Mouse (Mus musculus) retina, postnatal 1 day (tissue): ENCODE measurements around the gene Dnajc28.
A peak's percentile ranks its signal among the peaks of the same experiment; 100 is the strongest.
"Not testable (repeated sequence)": the region's sequence is repeated elsewhere in the genome, so short reads cannot be mapped to it uniquely, and the experiment has no call there.

Experiments
- DNase-seq: peaks from one replicate; pipeline ENCODE4 v3.0.0-alpha.2; 2012

Gene Dnajc28

DNA sequence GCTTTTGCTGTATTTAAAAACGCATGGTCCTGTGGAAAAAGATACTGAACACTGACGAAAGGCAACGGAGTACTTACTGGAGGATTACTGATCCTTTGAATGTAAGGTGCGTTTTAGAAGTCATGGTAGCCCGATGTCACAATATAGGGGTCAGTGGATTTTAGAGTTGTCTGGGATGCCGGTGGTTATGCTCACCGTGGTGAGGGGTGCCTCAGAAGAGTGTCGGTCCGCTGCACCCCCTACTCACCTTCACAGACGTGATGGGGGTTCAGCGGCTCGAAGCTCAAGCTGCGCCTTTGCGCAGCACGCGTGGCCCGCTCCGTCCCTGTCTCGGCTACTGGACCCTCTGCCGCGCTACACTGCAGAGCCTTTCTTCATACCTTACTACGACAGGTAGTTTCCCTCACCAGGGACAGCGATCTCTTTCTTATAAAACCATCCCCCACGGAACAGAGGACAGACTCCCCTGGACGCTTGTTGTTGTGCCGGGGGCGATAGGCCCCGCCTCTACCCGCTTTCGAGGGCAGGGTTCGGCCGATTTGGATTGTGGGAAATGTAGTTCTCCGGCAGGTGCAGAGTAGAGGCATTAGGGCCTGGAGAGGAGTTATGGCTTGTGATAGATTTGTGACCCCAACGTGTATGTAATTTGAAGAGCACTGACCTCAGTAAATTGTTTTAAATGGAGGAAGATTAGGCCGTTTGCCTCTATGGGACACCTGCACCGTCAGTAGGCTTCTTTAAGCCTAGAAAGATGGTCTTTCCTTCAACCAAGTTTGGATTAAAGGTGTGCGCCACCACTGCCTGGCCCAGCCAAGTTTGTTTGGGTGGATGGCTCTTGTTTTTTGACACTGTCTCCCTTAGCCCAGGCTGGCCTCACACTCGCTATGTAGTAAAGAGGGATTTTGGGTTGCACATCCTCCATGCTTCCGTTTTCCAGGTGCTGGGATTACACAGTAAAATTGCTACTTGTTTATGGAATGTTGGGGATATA lies at the start of gene Dnajc28:
TSS of gene Dnajc28 (minus strand) at position 516 of the 991 bp plus-strand sequence.
- DNase-seq = peak; percentile 89

DNA sequence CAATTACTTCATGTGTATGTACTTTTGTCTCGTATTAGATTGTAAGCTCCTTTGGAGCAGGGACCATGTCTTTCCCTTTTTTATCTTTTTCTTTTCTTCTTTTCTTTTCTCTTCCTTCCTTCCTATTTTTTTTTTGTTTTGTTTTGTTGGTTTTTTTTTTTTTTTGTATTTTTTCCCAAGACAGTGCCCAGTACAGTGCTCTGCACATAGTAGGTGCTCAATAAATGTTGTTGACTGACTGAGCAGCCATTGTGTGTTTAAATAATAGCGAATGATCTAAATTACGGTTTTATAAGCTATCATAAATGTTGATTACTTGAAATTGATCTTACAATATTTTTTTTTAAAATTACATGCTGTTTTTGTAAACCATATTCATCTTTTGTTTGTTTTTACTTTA lies 45.0 kb upstream of the Dnajc28 start:
- DNase-seq = no peak

DNA sequence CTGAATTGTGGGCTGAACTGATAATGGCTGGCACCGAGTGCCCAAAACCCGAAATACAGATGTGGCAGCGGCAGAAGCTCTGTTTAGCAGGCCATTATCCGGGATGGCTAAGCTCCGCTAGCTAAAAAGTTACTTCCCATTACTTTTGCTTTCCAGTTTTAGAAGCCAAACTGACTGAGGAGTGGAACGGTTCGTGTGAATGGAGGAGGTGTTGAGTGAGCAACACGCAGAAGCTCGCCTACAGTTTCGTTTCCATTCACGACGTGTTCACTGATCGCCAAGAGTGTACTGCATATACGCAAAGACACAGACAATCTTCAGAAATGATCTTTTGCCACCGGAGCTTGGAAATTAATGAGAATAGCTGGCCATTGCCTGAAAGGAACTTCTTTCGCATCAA lies 43.5 kb upstream of the Dnajc28 start:
- DNase-seq = no peak

- DNase-seq = no peak
Measured at GRCm38 (mm10) chr16:91661397-91661796, 42.6 kb upstream of the Dnajc28 start.

DNA sequence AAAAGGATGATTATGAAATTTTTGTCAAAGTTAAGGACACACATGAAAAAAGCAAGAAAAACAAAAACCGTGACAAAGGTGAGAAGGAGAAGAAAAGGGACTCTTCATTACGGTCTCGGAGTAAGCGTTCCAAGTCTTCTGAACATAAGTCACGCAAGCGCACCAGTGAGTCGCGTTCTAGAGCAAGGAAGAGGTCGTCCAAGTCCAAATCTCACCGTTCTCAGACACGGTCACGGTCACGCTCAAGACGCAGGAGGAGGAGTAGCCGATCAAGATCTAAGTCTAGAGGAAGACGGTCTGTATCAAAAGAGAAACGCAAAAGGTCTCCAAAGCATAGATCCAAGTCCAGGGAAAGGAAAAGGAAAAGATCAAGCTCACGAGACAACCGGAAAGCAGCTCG lies 41.0 kb upstream of the Dnajc28 start:
- DNase-seq = no peak

DNA sequence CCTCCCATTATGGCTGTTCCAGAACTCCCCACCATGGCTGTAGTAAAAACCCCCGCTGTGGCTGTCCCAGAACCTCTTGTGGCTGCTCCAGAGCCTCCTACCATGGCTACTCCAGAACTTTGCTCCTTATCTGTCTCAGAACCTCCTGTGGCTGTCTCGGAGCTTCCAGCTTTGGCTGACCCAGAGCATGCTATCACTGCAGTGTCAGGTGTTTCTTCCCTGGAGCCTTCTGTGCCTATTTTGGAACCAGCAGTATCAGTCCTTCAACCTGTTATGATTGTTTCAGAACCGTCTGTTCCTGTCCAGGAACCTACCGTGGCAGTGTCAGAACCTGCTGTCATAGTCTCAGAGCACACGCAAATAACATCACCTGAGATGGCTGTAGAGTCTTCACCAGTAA lies 39.6 kb upstream of the Dnajc28 start:
- no peak for DNase-seq

DNA sequence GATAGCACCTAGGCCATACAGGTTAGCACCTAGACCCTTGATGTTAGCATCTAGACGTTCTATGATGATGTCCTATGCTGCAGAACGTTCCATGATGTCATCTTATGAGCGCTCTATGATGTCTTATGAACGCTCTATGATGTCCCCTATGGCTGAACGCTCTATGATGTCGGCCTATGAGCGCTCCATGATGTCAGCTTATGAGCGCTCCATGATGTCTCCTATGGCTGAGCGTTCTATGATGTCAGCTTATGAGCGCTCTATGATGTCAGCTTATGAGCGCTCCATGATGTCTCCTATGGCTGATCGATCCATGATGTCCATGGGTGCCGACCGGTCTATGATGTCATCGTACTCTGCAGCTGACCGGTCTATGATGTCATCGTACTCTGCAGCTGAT lies 38.5 kb upstream of the Dnajc28 start:
- no peak for DNase-seq

GRCm38 (mm10) chr16:91655285-91655684 lies 36.5 kb upstream of the Dnajc28 start:
- no peak for DNase-seq

GRCm38 (mm10) chr16:91652191-91652590 lies 33.4 kb upstream of the Dnajc28 start:
- no peak for DNase-seq

GRCm38 (mm10) chr16:91649781-91650180 lies 31.0 kb upstream of the Dnajc28 start:
- DNase-seq = no peak

DNA sequence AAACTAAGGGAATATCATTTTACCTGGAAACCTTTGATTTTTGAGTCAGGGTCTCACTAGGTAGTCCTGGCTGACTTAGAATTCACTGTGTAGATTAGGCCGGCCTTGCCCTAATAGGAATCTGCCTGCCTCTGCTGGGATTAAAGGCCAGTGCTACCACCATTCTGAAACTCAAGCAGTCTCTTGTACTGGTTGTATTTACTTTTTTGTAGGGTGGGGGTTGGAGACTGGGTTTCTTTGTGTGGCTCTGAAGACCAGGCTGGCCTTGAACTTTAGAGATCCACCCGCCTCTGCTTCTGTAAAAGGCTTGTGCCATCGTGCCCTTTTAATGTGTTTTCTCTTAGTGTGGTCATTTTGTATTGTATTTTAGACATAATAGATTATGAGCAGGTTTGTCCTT lies 30.4 kb upstream of the Dnajc28 start:
- no peak for DNase-seq

DNA sequence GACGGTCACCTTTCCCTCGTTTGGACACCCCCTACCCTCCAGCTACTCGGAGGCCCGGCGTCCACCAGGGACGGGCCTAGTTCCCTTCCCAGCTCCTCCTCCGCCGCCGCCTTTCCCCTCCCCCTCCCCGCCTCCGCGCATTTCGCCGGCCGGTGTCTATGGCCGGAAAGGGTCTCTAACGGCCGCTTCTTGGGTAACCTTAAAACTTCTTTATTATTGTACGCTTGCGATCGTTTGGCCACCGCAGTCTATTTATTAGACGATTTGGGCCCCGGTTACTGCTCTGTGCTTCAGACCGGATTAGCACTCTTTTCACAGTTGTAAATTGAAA lies 29.4 kb upstream of the Dnajc28 start:
- DNase-seq = peak; percentile 81

DNA sequence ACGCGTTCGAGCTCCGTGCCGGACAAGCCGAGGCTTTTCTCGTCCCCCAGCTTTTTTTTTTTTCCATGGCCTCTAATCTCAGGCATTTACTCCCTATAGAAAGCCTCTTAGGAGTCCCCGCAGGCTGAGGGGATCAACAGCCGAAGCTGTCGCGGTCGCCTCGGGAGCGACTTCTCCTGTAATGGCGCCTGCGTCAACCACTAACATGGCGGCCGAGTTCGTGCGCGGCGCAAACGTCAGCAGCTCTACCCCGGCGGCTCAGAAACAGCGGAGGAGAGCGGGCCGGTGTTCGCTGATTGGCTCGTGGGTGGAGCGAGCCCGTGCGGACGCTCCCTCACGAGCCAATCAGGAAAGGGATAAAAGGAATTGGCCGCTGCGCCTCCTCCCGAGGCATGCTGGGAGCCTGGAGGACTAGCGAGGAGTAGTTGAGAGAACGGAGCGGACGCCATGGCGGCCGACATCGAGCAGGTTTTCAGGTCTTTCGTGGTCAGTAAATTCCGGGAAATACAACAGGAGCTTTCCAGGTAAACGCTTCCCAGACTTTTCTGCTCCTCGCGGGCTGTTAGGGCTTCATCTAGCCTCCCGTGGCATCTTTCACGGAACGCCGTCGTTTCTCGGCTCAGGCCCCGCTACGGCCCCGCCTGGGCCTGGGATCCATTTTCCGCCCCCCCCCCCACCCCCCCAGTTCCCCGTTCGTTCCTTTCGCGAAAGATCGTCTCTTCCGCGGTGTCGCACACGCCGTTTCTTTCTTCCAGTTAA lies 28.8 kb upstream of the Dnajc28 start, which contains the start of gene Son:
TSS of gene Son (plus strand) at position 46 of the 759 bp plus-strand sequence.
- DNase-seq = peak; percentile 99

- DNase-seq = peak; percentile 94
Measured at GRCm38 (mm10) chr16:91646681-91647419, 28.0 kb upstream of the Dnajc28 start, which contains the start of gene Gart. TSS of gene Gart (minus strand) at chr16:91646952.

DNA sequence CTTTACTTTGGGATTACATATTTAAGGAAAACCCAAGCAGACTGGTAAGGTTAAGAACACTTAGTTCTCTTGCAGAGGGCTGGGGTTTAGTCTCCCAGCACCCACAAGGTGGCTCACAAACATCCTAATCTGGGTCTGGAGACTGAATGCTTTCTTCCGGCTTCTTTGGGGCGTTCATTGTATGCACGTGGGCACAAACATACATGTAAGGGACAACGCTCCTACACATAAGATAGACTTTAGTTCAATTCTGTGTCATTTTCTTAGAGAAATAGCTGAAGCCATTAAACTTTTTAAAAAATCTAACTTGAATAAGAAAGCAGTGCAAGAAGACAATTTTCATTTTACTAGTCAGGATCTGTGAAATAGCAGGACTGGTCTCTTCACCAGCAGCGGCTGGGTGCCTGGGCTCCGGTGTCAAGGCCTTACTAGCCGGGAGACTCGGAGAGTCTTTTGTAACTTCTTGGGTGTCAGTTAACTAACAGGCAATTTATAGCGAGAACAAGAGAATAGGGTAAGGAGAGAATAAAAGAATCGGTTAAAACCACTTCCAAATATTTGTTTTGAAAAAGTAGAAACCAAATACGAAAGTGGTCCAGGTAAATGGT lies 27.3 kb upstream of the Dnajc28 start:
- DNase-seq = peak; percentile 24

GRCm38 (mm10) chr16:91645420-91645819 lies 26.6 kb upstream of the Dnajc28 start:
- DNase-seq = not testable (repeated sequence)

- DNase-seq = no peak
Measured at GRCm38 (mm10) chr16:91644901-91645300, 26.1 kb upstream of the Dnajc28 start.

- no peak for DNase-seq
Measured at GRCm38 (mm10) chr16:91640171-91640570, 21.3 kb upstream of the Dnajc28 start.

- no peak for DNase-seq
Measured at GRCm38 (mm10) chr16:91639636-91640035, 20.8 kb upstream of the Dnajc28 start.

DNA sequence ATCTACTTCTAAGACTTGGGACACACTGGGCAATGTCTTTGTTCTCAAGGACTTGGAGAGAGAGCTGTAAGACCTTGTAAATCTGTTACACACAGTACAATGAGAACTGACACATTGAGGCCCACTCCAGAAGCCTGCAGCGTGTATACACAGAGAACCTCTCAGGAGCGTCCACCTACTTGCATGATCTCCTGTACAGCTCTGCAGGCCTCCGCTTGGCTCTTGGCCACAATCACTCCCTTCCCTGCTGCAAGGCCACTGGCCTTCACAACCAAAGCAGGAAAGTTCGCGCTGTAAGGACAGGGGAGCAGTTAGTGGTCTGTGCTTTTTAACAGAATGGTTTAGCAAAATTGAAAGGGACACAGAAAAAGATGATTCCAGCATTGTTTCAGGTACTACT lies 20.3 kb upstream of the Dnajc28 start:
- DNase-seq = no peak

DNA sequence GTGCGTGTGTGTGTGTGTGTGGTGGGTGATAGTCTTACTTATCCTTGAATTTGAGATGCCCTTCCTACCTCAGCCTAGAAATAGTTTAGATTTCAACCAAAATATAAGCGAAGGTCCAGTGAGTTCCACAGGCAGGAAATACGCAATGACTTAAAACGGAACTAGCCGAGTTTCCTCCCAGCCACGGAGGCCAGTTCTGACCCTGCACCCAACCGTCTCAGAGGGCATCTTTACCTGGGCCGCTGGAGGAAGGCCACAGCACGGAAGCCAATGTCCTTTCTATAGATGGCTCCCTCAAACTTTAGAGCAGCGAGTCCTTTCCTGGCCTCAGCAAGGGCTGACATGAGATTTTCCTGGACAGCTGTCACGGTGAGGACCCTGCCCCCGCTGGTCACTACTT lies 14.8 kb upstream of the Dnajc28 start:
- DNase-seq = no peak

- DNase-seq = no peak
Measured at GRCm38 (mm10) chr16:91632940-91633339, 14.1 kb upstream of the Dnajc28 start.

- DNase-seq = no peak
Measured at GRCm38 (mm10) chr16:91632439-91632838, 13.6 kb upstream of the Dnajc28 start.
